Mouse (Mus musculus): ENCODE results near the gene Rasl11a. TPM values are rescaled to one million over a fixed set of nuclear protein-coding genes. Genes with fewer than 3 reads are reported as not detected.
"Not testable (repeated sequence)": the region's sequence is repeated elsewhere in the genome, so short reads cannot be mapped to it uniquely, and the experiment has no call there.

Rasl11a gene
- polyA plus RNA-seq, 1 experiment from 2014 or later = 26.8 TPM

- Histone ChIP-seq H3K36me3 (no peaks in the 10 kb centered on the region), H3K27ac (no peak overlapping the region), H3K4me2 (replicated peaks) (no peak overlapping the region), H3K4me3 (replicated peaks) (no peak overlapping the region), H3K27me3 (replicated peaks) (no peaks in the 10 kb centered on the region), H3K9ac (no peak overlapping the region), H3K4me1 (replicated peaks) (no peaks in the 10 kb centered on the region), H3K9me3 (0 out of 2 replicates have a peak, but pooled peaks cover 5% of the 10 kb centered on the region)
- ATAC-seq = no peak
- WGBS = 73% methylated on average over 2 of the region's 2 CpGs
These were observed 31.2 kb downstream of the Rasl11a start for GRCm38 (mm10) chr5:146876024-146876423.

DNA sequence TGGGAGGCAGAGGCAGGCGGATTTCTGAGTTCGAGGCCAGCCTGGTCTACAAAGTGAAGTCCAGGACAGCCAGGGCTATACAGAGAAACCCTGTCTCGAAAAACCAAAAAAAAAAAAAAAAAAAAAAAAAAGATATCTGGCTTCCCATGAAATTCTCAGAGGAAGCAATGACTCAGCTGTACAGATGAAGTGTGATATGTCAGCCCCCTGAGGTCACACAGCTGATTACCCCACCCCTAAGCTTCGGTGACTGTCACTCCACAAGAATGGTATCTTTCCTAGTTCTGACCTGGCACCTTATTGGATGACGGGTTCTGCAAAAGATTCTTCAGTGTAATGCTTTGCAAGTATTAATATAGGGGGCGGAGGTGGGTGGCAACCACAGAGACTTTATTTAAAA is 33.0 kb downstream of the Rasl11a start:
- H3K4me3 ChIP-seq (replicated peaks); H3K4me1 ChIP-seq (replicated peaks); H3K4me2 ChIP-seq (replicated peaks); H3K9me3 ChIP-seq; H3K9ac ChIP-seq; H3K27ac ChIP-seq; H3K27me3 ChIP-seq (replicated peaks); ATAC-seq; H3K36me3 ChIP-seq: not testable (repeated sequence)
- 77% methylated on average over 5 of the region's 6 CpGs for WGBS

GRCm38 (mm10) chr5:146882261-146882660 is 37.4 kb downstream of the Rasl11a start:
- H3K4me3 ChIP-seq (replicated peaks) = no peak overlapping the region
- no peak overlapping the region for H3K27ac ChIP-seq
- no peaks in the 10 kb centered on the region for H3K9me3 ChIP-seq
- H3K4me2 ChIP-seq (replicated peaks) = no peak overlapping the region
- no peaks in the 10 kb centered on the region for H3K36me3 ChIP-seq
- ATAC-seq = no peak
- 80% methylated on average over 6 of the region's 6 CpGs for WGBS
- H3K9ac ChIP-seq = no peak overlapping the region
- H3K27me3 ChIP-seq (replicated peaks) = no peaks in the 10 kb centered on the region
- H3K4me1 ChIP-seq (replicated peaks) = no peaks in the 10 kb centered on the region

DNA sequence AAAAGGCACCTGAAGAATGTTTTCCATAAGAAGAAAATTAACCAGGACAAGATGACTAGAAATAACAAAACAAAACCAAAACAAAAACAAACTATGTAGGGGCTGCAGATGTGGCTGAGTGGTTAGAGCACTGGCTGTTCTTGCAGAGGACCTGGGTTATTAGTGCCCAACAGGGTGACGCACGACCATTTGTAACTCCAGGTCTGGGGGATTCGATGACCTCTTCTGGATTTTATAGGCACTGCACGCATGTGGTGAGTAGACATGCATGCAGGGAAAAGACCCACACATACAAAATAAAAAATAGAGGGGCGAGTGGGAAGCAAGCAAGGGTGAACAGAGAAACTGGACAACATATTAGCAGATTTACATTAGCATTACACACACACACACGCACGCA is 38.2 kb downstream of the Rasl11a start:
- no peaks in the 10 kb centered on the region for H3K4me1 ChIP-seq (replicated peaks)
- no peak overlapping the region for H3K27ac ChIP-seq
- H3K9ac ChIP-seq = no peak overlapping the region
- H3K4me2 ChIP-seq (replicated peaks) = no peak overlapping the region
- H3K36me3 ChIP-seq = no peaks in the 10 kb centered on the region
- WGBS = 76% methylated on average over 7 of the region's 7 CpGs
- H3K4me3 ChIP-seq (replicated peaks) = no peak overlapping the region
- H3K9me3 ChIP-seq = no peaks in the 10 kb centered on the region
- no peaks in the 10 kb centered on the region for H3K27me3 ChIP-seq (replicated peaks)
- ATAC-seq = no peak

DNA sequence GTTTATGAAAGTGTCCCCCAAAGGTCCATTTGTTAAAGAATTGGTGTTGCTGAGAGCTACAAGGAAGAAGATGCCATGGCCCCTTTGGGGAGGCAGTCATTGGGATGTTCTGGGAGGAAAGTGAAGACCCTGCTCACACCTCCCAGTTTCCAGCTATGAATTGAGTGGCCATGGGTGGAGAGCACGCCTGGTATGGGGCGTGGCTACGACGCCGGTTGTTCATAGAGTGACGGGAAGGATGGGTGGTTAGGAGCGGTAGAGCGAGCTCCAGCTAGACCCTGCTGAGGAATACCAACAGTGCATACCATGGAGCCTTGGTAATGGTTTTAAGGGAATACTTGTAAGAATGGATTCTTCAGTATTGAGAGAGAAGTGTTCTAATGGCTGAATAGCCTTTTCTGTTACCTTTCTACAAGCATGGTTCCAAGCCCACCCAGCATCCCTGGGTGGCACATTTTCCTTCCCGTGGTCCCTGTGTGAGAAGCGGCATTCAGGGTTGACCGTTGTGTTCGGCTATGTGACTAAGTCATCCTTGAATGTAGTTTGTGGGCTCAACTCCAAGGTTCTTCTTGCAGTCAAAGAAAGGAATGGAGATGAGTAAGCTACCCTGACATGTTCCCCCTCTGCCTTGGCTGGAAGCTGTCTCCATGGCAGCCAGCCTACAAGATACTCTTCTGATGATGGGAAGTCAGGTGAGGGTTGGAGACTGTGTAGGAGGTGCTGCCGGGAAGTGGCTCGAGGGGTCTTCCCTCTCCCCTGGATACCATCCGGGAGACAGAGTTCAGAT is 38.8 kb downstream of the Rasl11a start:
- WGBS = 81% methylated on average over 15 of the region's 15 CpGs
- no peaks in the 10 kb centered on the region for H3K4me1 ChIP-seq (replicated peaks)
- no peak overlapping the region for H3K27ac ChIP-seq
- ATAC-seq = no peak
- H3K4me3 ChIP-seq (replicated peaks) = no peak overlapping the region
- no peak overlapping the region for H3K4me2 ChIP-seq (replicated peaks)
- no peaks in the 10 kb centered on the region for H3K27me3 ChIP-seq (replicated peaks)
- H3K36me3 ChIP-seq = no peaks in the 10 kb centered on the region
- no peaks in the 10 kb centered on the region for H3K9me3 ChIP-seq
- H3K9ac ChIP-seq = no peak overlapping the region

DNA sequence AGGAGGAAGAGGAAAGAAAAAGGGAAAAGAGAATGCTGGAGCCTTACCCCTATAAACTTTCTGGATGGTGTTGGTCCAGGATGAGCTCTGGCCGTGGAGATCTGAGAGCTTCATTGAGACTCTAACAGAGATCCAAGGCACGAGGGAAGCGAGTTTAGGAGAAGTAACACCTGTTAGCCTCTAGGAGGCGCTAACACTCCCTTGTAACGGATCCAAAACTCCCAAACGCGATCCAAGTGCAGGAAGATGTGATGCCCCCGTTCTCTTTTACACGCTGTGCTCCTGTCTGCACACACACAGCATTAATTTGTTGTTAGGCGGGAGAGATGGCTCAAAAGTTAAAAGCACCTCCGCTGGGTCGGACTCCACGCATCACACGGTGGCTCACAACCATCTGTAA is 46.3 kb downstream of the Rasl11a start:
- 18% methylated on average over 14 of the region's 14 CpGs for WGBS
- Histone ChIP-seq H3K4me3 (replicated peaks) (no peak overlapping the region), H3K4me2 (replicated peaks) (no peak overlapping the region)

GRCm38 (mm10) chr5:146892904-146893303 is 48.0 kb downstream of the Rasl11a start:
- H3K36me3 ChIP-seq = no peaks in the 10 kb centered on the region
- H3K27ac ChIP-seq = no peak overlapping the region
- no peaks in the 10 kb centered on the region for H3K27me3 ChIP-seq (replicated peaks)
- no peaks in the 10 kb centered on the region for H3K4me1 ChIP-seq (replicated peaks)
- WGBS = 74% methylated on average over 4 of the region's 4 CpGs
- no peak overlapping the region for H3K4me3 ChIP-seq (replicated peaks)
- ATAC-seq = no peak
- H3K4me2 ChIP-seq (replicated peaks) = no peak overlapping the region
- H3K9ac ChIP-seq = no peak overlapping the region
- no peaks in the 10 kb centered on the region for H3K9me3 ChIP-seq

More for the DNA sequence above, 46.3 kb downstream of the Rasl11a start:
- no peak overlapping the region for H3K9ac ChIP-seq
- H3K27ac ChIP-seq = no peak overlapping the region
- no peaks in the 10 kb centered on the region for H3K27me3 ChIP-seq (replicated peaks)
- ATAC-seq = no peak
- H3K4me1 ChIP-seq (replicated peaks) = no peaks in the 10 kb centered on the region
- H3K36me3 ChIP-seq = no peaks in the 10 kb centered on the region
- no peaks in the 10 kb centered on the region for H3K9me3 ChIP-seq

- Histone ChIP-seq H3K4me1 (replicated peaks) (no peaks in the 10 kb centered on the region), H3K4me2 (replicated peaks) (no peak overlapping the region), H3K9me3 (no peaks in the 10 kb centered on the region), H3K36me3 (no peaks in the 10 kb centered on the region), H3K27me3 (replicated peaks) (no peaks in the 10 kb centered on the region), H3K9ac (no peak overlapping the region), H3K4me3 (replicated peaks) (no peak overlapping the region), H3K27ac (no peak overlapping the region)
- ATAC-seq = no peak
- WGBS = 87% methylated on average over 11 of the region's 11 CpGs
These were observed 48.8 kb downstream of the Rasl11a start for GRCm38 (mm10) chr5:146893478-146894182.

DNA sequence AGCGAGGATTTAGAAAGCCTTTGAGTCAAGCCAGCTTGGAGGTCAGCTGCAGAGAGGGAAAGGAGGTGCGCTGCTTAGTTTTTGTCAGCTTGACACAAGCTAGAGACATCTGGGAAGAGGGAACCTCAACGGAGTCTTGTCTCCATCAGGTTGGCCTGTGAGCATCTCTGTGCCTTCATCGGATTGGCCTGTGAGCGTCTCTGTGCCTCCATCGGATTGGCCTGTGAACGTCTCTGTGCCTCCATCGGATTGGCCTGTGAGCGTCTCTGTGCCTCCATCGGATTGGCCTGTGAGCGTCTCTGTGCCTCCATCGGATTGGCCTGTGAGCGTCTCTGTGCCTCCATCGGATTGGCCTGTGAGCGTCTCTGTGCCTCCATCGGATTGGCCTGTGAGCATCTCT is 50.8 kb downstream of the Rasl11a start:
- not testable (repeated sequence) for H3K36me3 ChIP-seq; H3K9me3 ChIP-seq; H3K27me3 ChIP-seq (replicated peaks); H3K4me1 ChIP-seq (replicated peaks); H3K4me2 ChIP-seq (replicated peaks); H3K27ac ChIP-seq; ATAC-seq; H3K4me3 ChIP-seq (replicated peaks); H3K9ac ChIP-seq
- WGBS = 91% methylated on average over 16 of the region's 16 CpGs

DNA sequence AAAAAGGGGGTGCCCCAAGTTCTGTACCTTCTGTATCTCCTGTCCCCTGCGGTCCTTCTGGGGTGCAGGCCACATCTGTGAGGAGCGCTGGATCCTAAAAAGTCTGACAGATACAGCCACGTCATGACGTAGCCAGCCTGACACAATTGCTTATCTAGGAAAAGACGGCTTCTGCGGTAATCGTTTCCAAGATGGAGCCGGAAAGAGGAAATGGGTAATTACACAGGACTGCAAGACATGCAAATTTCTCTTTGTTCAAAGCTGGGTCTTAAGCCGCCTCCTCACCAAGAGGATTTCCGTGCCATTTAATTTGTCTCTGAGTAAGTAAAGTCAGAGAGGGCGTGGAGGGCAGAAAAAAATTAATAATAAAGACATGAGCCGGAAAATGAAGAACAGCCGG is 52.1 kb downstream of the Rasl11a start:
- no peaks in the 10 kb centered on the region for H3K27me3 ChIP-seq (replicated peaks)
- H3K4me3 ChIP-seq (replicated peaks) = no peak overlapping the region
- H3K4me2 ChIP-seq (replicated peaks) = no peak overlapping the region
- no peaks in the 10 kb centered on the region for H3K9me3 ChIP-seq
- no peak overlapping the region for H3K27ac ChIP-seq
- H3K9ac ChIP-seq = no peak overlapping the region
- H3K36me3 ChIP-seq = no peaks in the 10 kb centered on the region
- WGBS = 77% methylated on average over 13 of the region's 13 CpGs
- no peaks in the 10 kb centered on the region for H3K4me1 ChIP-seq (replicated peaks)
- ATAC-seq = no peak
